Mouse (Mus musculus): ENCODE measurements at regions not wholly inside any gene's neighbourhood (a gene's known extent, or its start where the extent isn't known, plus 50 kb on each side); places are given as distances from the start of the nearest gene placed in this dataset.

GRCm38 (mm10) chr15:38579481-38579880 lies 1154.1 kb downstream of the 4930447A16Rik start:
- Histone ChIP-seq H3K4me1 (ENCODE audit: control insufficient read depth, insufficient read depth, low read length) (peaks cover under 1% of the 10 kb centered on the region), H3K27me3 (ENCODE audit: control insufficient read depth, insufficient read depth, low read length) (no peaks in the 10 kb centered on the region), H3K36me3 (ENCODE audit: control insufficient read depth, insufficient read depth, low read length) (no peaks in the 10 kb centered on the region), H3K4me3 (ENCODE audit: control insufficient read depth, low read depth, low read length) (no peak overlapping the region), H3K27ac (ENCODE audit: control insufficient read depth, insufficient read depth, low read depth, low read length) (no peak overlapping the region)
- no peak for TF ChIP-seq POLR2A (IDR thresholded peaks at IDR 0.05; ENCODE audit: control insufficient read depth, low read depth, low read length)
- TF ChIP-seq CTCF (IDR thresholded peaks at IDR 0.05; ENCODE audit: control insufficient read depth, insufficient read depth, insufficient replicate concordance, low read depth, low read length), result no peak

GRCm38 (mm10) chr15:38583500-38583899 lies 1158.1 kb downstream of the 4930447A16Rik start:
- H3K27ac ChIP-seq (ENCODE audit: control insufficient read depth, insufficient read depth, low read depth, low read length), result no peak overlapping the region
- H3K4me1 ChIP-seq (ENCODE audit: control insufficient read depth, insufficient read depth, low read length), result peaks cover 7% of the 10 kb centered on the region
- no peaks in the 10 kb centered on the region for H3K36me3 ChIP-seq (ENCODE audit: control insufficient read depth, insufficient read depth, low read length)
- TF ChIP-seq CTCF (IDR thresholded peaks at IDR 0.05; ENCODE audit: control insufficient read depth, insufficient read depth, insufficient replicate concordance, low read depth, low read length) (no peak), POLR2A (IDR thresholded peaks at IDR 0.05; ENCODE audit: control insufficient read depth, low read depth, low read length) (no peak)
- H3K27me3 ChIP-seq (ENCODE audit: control insufficient read depth, insufficient read depth, low read length), result no peaks in the 10 kb centered on the region
- no peak overlapping the region for H3K4me3 ChIP-seq (ENCODE audit: control insufficient read depth, low read depth, low read length)

GRCm38 (mm10) chr15:38584425-38584824 lies 1159.1 kb downstream of the 4930447A16Rik start:
- Histone ChIP-seq H3K4me3 (ENCODE audit: control insufficient read depth, low read depth, low read length) (no peak overlapping the region), H3K27ac (ENCODE audit: control insufficient read depth, insufficient read depth, low read depth, low read length) (no peak overlapping the region), H3K36me3 (ENCODE audit: control insufficient read depth, insufficient read depth, low read length) (no peaks in the 10 kb centered on the region), H3K4me1 (ENCODE audit: control insufficient read depth, insufficient read depth, low read length) (peaks cover 7% of the 10 kb centered on the region), H3K27me3 (ENCODE audit: control insufficient read depth, insufficient read depth, low read length) (no peaks in the 10 kb centered on the region)
- TF ChIP-seq POLR2A (IDR thresholded peaks at IDR 0.05; ENCODE audit: control insufficient read depth, low read depth, low read length), result no peak
- no peak for TF ChIP-seq CTCF (IDR thresholded peaks at IDR 0.05; ENCODE audit: control insufficient read depth, insufficient read depth, insufficient replicate concordance, low read depth, low read length)

- no peaks in the 10 kb centered on the region for H3K27me3 ChIP-seq (ENCODE audit: control insufficient read depth, insufficient read depth, low read length)
- peaks cover 7% of the 10 kb centered on the region for H3K4me1 ChIP-seq (ENCODE audit: control insufficient read depth, insufficient read depth, low read length)
- H3K36me3 ChIP-seq (ENCODE audit: control insufficient read depth, insufficient read depth, low read length), result no peaks in the 10 kb centered on the region
- no peak overlapping the region for H3K27ac ChIP-seq (ENCODE audit: control insufficient read depth, insufficient read depth, low read depth, low read length)
- TF ChIP-seq CTCF (IDR thresholded peaks at IDR 0.05; ENCODE audit: control insufficient read depth, insufficient read depth, insufficient replicate concordance, low read depth, low read length) (no peak), POLR2A (IDR thresholded peaks at IDR 0.05; ENCODE audit: control insufficient read depth, low read depth, low read length) (no peak)
- no peak overlapping the region for H3K4me3 ChIP-seq (ENCODE audit: control insufficient read depth, low read depth, low read length)
These were observed 1160.3 kb downstream of the 4930447A16Rik start for GRCm38 (mm10) chr15:38585610-38586009.

GRCm38 (mm10) chr15:38586594-38586993 lies 1161.2 kb downstream of the 4930447A16Rik start:
- Histone ChIP-seq H3K27me3 (ENCODE audit: control insufficient read depth, insufficient read depth, low read length) (no peaks in the 10 kb centered on the region), H3K27ac (ENCODE audit: control insufficient read depth, insufficient read depth, low read depth, low read length) (no peak overlapping the region), H3K36me3 (ENCODE audit: control insufficient read depth, insufficient read depth, low read length) (no peaks in the 10 kb centered on the region), H3K4me1 (ENCODE audit: control insufficient read depth, insufficient read depth, low read length) (peaks cover 7% of the 10 kb centered on the region), H3K4me3 (ENCODE audit: control insufficient read depth, low read depth, low read length) (peak overlapping the region; percentile 62)
- no peak for TF ChIP-seq CTCF (IDR thresholded peaks at IDR 0.05; ENCODE audit: control insufficient read depth, insufficient read depth, insufficient replicate concordance, low read depth, low read length)
- TF ChIP-seq POLR2A (IDR thresholded peaks at IDR 0.05; ENCODE audit: control insufficient read depth, low read depth, low read length), result no peak

GRCm38 (mm10) chr15:38588268-38588667 lies 1162.9 kb downstream of the 4930447A16Rik start:
- H3K27ac ChIP-seq (ENCODE audit: control insufficient read depth, insufficient read depth, low read depth, low read length), result no peak overlapping the region
- TF ChIP-seq CTCF (IDR thresholded peaks at IDR 0.05; ENCODE audit: control insufficient read depth, insufficient read depth, insufficient replicate concordance, low read depth, low read length), result no peak
- no peak for TF ChIP-seq POLR2A (IDR thresholded peaks at IDR 0.05; ENCODE audit: control insufficient read depth, low read depth, low read length)
- peaks cover 7% of the 10 kb centered on the region for H3K4me1 ChIP-seq (ENCODE audit: control insufficient read depth, insufficient read depth, low read length)
- H3K4me3 ChIP-seq (ENCODE audit: control insufficient read depth, low read depth, low read length), result no peak overlapping the region
- no peaks in the 10 kb centered on the region for H3K36me3 ChIP-seq (ENCODE audit: control insufficient read depth, insufficient read depth, low read length)
- H3K27me3 ChIP-seq (ENCODE audit: control insufficient read depth, insufficient read depth, low read length), result no peaks in the 10 kb centered on the region

- Histone ChIP-seq H3K4me3 (ENCODE audit: control insufficient read depth, low read depth, low read length) (no peak overlapping the region), H3K36me3 (ENCODE audit: control insufficient read depth, insufficient read depth, low read length) (no peaks in the 10 kb centered on the region), H3K4me1 (ENCODE audit: control insufficient read depth, insufficient read depth, low read length) (peaks cover 7% of the 10 kb centered on the region), H3K27me3 (ENCODE audit: control insufficient read depth, insufficient read depth, low read length) (no peaks in the 10 kb centered on the region), H3K27ac (ENCODE audit: control insufficient read depth, insufficient read depth, low read depth, low read length) (no peak overlapping the region)
- no peak for TF ChIP-seq POLR2A (IDR thresholded peaks at IDR 0.05; ENCODE audit: control insufficient read depth, low read depth, low read length)
These were observed 1163.7 kb downstream of the 4930447A16Rik start for GRCm38 (mm10) chr15:38589010-38589409.

GRCm38 (mm10) chr15:38589675-38590074 lies 1164.3 kb downstream of the 4930447A16Rik start:
- Histone ChIP-seq H3K27me3 (ENCODE audit: control insufficient read depth, insufficient read depth, low read length) (no peaks in the 10 kb centered on the region), H3K4me1 (ENCODE audit: control insufficient read depth, insufficient read depth, low read length) (peaks cover 9% of the 10 kb centered on the region), H3K4me3 (ENCODE audit: control insufficient read depth, low read depth, low read length) (no peak overlapping the region), H3K36me3 (ENCODE audit: control insufficient read depth, insufficient read depth, low read length) (no peaks in the 10 kb centered on the region), H3K27ac (ENCODE audit: control insufficient read depth, insufficient read depth, low read depth, low read length) (no peak overlapping the region)
- TF ChIP-seq POLR2A (IDR thresholded peaks at IDR 0.05; ENCODE audit: control insufficient read depth, low read depth, low read length) (no peak), CTCF (IDR thresholded peaks at IDR 0.05; ENCODE audit: control insufficient read depth, insufficient read depth, insufficient replicate concordance, low read depth, low read length) (no peak)

Data from testis, adult 2 months (tissue).